Mouse (Mus musculus) kidney, postnatal 4 days (tissue): ENCODE data around the gene Ttc17.

ENCODE experiments used
- DNase-seq, 2 experiments: peaks; one replicate each; pipeline ENCODE4 v3.0.0; 2021; ENCODE audit warnings: mixed read lengths in 2 of 2

Gene Ttc17

DNA sequence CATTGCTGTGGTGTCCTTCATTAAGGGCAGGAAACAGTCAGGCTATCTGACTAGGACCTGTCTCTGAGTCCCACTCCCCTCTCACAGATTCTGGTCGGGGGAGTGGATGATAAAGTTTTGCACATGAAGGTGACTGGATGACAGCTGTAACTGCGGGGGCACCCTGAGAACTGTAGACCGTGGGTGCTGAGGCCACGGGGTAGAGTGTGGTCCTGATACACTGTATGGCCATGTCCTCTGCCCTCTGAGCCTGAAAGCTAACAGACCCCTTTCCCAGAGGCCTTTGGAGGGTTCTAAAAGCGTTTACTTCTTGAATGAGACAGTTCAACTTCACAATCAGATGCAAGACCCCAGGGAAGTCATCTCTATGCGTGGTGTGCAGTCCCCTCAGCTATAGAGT lies 116.8 kb downstream of the Ttc17 start:
- no peak for DNase-seq

GRCm38 (mm10) chr2:94289169-94289568 lies 117.3 kb downstream of the Ttc17 start:
- peak; percentile 49 to 61 for DNase-seq

DNA sequence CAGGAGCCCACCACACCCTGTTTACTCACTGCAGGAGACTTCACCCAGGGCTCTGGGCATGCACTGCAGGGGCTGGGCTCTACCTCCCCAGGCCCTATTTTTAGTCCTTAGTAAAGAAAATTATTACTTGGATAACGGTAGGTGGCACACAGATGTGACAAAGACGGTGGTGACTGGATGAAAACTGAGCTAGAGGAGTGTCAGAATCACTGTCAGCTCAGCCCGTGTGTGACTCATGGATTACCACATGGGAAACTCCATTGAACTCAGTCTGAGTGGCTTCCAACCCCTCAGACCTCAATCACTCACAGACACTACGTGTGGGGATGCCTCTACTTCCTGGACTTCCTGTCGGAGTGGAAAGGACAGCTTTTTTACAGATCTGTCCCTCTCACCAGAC lies 118.4 kb downstream of the Ttc17 start:
- no peak for DNase-seq

GRCm38 (mm10) chr2:94287435-94287834 lies 119.1 kb downstream of the Ttc17 start:
- no peak for DNase-seq

DNA sequence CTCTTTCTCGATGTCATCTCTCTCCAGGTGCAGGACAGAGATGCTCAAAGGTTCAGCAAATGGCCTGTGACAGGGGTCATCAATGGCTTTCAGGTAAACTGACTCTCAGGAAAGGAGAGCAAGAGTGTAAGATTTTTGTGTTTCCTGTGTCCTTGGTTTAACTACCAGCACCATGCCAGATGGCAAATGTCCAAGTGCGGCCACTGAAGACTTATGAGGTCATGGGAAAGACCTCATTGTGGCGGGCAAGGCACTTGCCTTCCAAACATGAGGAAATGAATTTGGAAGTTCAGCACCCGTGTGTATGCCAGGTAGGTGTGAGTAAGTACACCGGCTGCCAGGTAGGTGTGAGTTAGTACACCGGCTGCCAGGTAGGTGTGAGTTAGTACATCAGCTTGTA lies 123.0 kb downstream of the Ttc17 start:
- peak in 1 of 2 experiments; percentile 19 for DNase-seq

DNA sequence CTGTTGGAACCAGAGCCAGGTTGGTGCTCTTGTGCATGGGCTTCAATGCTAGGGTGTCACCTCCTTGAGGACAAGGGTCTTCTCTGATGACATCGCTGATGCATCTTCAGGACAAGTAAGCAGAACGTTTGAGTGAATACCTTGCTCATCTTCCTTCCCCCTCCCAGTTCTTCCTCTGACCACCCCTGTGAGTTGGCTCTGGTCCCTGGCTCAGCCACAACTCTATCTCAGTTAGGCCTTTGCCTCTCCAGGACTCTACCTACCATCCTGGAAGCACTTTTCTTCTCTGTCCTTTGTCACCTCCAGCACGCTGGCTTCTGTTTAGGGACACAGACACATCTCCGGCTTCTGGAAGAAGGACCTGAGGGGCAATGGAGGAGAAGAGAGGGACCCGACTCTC lies 126.9 kb downstream of the Ttc17 start:
- no peak for DNase-seq

GRCm38 (mm10) chr2:94276103-94276502 lies 130.4 kb downstream of the Ttc17 start:
- no peak for DNase-seq

DNA sequence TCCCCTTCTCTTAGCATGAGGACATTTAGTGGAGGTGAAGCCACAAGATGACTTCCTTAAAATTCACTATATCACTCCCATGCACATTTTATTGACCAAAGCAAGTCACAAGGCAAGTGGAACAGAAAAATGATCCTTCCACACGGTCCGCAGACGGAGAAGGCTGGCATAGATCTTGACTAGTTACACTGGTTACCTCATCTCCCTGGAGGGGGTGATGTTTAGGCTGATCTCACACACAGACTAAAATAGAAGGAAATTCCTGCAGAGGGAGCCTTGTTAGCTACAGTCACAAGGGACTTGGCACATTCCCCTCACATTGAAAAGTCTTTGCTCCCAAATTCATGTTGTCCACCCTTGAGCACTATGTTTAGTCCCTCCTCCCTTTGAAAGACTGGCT lies 130.8 kb downstream of the Ttc17 start:
- DNase-seq = no peak

DNA sequence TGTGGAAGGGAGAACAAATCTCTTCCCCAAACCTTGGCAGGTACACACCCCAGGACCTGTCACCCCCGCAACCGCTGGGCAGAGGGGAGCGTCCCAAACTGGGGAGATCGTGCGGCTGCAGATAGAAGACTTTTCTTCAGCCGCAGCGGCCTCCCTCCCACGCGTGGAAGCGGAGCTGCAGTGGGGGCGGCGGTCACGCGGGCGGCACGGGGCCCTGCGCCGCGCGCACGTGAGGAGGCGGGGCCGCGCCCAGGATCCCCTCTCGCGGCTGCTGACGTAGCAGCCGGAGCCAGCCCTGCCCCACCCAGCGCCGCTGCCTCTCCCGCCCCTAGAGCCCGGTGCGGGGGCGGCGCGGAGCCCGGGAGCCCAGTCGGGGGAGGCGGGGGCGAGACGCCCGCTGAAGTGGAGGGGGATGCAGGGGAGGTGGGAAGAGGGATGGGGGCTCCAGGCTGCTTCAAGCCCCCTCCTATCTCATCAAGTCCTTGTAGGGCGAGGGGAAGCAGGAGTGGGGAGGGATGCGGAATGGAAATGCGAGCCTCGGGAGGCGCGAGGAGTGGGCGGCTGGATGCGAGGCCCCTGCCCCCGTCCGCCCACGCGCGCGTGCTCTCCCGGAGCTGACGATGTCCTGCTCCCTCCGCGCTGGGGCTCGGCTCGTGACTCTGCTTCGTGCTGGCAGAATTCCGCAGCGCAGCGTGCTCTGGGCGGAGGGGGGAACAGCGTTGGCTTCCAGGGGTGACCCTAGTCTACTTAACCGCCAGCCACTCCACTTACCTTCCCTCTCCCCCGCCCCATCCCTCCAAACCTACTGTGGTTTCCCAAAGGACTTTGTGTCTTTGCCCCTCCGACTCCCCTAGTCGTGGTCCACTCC lies 133.1 kb downstream of the Ttc17 start:
- peak; percentile 72 to 85 for DNase-seq

DNA sequence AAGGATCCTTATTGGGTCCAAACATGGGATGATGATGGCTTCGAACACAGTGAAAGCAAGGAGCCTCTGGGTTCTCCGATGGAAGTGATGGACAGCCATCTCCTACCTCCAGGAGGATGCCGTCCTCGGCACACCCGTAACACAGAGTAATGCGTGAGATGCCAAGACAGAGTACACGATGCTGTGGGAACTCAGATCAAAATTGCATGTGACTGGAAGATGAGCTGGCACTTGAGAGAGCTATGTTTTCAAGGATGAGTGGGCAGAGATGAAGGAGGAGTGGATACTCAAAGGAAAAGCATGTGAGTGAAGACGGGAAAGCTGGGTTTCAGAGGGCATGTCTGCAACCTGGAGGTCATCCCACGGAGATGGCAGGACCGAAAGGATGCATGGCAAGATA lies 135.3 kb downstream of the Ttc17 start:
- no peak for DNase-seq

GRCm38 (mm10) chr2:94268835-94269234 lies 137.7 kb downstream of the Ttc17 start:
- no peak for DNase-seq

- DNase-seq = no peak
These were observed 139.2 kb downstream of the Ttc17 start for GRCm38 (mm10) chr2:94267213-94267850.

GRCm38 (mm10) chr2:94266381-94267160 lies 139.9 kb downstream of the Ttc17 start:
- no peak for DNase-seq

DNA sequence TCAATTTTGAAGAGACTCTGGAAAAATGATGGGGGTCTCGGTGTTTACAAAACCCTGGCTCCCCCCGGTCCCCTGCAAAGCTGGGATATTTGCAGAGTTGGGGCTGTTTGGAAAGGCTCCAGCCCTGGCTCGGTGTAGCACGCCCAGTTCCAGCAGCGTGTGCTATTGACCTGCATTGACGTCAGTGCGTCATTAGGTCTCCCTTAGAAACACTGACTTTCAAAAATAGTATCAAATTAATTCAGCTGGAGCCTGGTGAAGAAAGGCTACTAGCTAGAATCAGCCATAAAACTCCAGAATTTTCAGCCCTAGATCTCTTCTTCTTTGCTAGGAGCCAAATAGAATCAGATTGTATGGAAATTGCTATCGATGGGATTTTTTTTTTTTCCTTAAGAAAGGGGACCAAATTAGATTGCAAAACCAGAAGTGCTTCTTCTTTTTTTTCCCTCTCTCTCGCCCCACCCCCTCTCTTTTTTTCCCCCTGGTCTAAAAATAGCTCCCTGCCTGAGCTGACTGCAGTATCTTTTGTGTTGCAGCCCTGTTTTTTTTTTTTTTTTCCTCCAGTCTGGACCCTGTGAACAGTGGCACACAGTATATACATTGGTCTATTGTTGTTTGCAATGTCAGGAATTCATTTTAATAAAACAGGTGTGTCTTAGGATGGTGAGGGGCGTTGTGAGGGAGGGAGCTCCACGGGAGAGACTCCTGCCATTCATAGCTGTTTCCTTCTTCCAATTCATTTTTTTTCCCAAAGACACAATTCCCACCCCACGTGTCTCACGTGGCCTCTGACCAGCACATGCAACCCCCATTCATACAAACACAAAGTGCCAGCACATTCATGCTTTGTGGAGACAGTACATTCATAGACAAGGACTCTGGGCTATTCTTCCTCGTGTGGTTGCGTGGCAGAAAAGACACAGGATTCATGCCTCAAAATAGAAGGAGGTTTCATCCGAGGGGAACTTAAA lies 141.0 kb downstream of the Ttc17 start:
- DNase-seq = peak in 1 of 2 experiments; percentile 16

DNA sequence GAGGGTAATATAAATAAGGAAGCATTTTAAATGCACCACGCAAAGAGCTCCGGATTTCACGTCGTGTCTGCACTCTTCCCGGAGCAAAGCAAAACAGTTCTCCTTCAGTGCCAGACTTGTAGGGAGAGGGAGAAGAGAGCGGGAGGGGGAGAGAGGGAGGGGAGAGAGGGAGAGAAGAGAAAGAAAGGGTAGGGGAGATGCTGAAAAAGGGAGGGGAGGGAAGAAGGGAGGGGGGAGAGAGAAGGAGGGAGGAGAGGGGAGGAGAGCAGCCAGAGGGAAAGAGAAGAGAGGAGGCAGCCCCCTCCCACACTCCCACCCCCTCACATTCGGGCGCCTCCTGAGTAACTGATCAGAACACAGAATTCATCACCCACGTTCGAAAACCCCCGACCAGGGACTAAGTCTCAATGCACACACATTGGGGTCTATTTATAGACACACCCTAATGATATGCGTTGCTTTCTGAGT lies 141.8 kb downstream of the Ttc17 start:
- DNase-seq = no peak

DNA sequence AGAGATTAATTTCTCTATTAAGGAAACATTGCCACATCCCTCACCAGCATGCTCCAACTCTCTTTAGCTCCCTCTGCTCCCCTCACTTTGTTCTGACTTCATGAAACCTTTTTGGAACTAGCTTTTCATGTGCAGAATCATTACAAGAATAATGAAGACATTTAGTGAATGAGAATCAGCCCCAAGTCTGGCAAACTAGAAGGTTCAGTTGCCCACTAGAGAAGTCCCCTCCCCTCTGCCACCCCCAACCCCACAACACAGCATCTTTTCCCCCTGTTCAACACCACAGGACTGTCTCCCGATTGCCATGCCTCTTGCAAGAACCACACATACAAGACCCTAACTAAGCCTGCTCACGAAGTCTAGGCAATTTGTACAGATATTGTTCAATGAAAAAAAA lies 142.5 kb downstream of the Ttc17 start:
- no peak for DNase-seq

DNA sequence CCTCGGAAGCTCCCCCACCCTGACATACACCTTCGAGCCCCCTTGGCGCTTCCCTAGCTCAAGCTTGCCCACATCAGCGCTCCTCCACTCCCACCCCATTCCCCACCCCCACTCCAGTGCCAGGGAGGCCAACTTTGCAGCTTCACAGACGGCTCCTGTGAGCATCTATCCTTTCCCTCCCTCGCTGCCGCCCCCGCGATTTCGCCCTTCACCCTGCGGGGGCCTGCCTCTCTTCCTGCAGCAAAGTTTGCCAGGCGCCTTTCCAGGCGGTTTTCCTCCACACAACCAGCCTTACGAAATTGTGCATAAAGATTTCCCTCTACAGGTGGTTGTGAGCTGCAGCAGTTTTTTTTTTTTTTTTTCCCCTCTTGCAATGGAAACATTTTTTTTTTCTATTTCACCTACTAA lies 143.0 kb downstream of the Ttc17 start:
- DNase-seq = peak; percentile 44 to 64

- no peak for DNase-seq
These were observed 143.5 kb downstream of the Ttc17 start for GRCm38 (mm10) chr2:94262917-94263529.

DNA sequence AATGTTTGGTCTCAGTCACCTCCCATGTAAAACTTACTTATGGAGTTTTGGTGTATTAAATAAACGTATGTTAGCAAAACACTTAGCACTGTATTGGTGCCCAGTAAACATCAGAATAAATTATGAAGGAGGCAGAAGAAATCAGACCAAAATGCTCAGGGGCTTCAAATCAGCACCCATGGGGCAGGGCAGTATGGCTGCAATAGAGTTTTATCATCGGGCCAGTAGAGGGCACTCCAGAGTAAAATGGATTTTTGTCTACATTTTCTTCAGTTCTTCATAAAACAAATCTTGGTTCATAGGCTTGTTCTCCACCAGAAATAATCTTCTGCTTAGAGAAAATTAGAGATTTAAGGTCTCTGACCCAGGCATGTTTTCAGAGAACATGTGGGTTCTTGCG lies 152.4 kb downstream of the Ttc17 start:
- peak in 1 of 2 experiments; percentile 22 for DNase-seq
